9 mouse cellular contexts compared by ENCODE assay signal in the genomic region with DNA sequence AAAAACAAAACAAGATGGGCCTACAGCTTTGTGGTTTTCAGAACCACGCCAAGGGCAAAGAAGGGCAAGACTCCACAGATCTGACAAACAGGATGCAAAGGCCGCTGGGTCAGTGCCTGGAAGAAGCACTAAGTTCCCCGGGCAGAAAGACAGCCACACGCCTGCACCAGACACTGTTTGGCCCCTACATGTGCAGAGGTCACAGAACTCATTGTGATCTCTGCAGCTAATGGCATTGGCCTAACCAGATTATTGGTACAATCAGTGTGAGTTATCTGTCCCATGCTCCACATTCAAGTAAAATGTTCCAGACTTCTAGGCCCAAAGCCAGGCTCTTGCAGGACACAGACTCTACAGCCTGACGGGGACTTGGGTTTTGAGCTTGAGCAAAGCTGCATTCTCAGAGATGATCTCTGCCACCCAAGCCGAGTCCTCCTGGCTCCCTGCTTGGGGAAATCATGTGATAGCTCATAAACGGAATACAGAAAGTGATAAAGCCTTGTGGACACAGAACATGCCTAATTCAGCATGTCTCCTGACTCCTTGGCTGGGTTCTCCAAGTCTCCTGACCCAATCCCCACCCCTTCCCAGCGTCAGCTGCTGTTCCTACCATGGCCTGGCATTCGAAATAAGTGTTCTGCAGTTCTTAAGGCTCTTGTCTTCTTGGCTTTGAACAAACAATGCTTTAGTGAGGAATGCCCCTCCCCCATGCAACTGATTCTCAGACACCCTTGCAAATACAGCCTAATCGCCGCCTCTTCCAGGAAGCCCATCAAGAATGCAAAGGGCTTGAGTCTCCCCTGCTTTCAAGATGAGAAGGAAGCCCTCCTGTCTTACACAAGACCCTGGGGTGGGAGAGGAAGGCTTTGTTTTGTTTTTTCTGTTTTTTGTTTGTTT. TPM values are rescaled to one million over a fixed set of nuclear protein-coding genes. Genes with fewer than 3 reads are reported as not detected.
DNase-seq lines count a peak whose midpoint lies in the region.
"Had no signal": no experiment of that assay in that cellular context is flagged by ENCODE, and none has a peak within 500 bp of the region (broad histone marks: within the 10 kb centered on the region; RNA-seq: fewer than 3 reads in every experiment).

No protein-coding gene starts in this region.

- peak; percentile 43 for DNase-seq in adrenal gland, postnatal 10 days
- DNase-seq in adrenal gland, adult 18-20 months (ENCODE audit: low spot score in 2 of 2): no peak
- peak; percentile 24 for DNase-seq in 416B (ENCODE audit: low read depth)
- DNase-seq in heart, adult 9 months (ENCODE audit: low spot score in 2 of 2): peak; percentile 44
- DNase-seq in kidney, postnatal 25 days: peak; percentile 61 to 79
- no peak for DNase-seq in left cerebral cortex, postnatal 36 days (ENCODE audit: low spot score in 2 of 2)
- DNase-seq in left cerebral cortex, adult 9 months (ENCODE audit: low spot score in 2 of 2): no peak
- no peak for DNase-seq in spleen, postnatal 36 days (ENCODE audit: low spot score in 2 of 2)

- intact Hi-C loops in left cerebral cortex, postnatal 36 days (cut with DNase I): no loop called here

RNA-seq across cellular contexts. Expression of gene Dkk3, which starts 20.1 kb away (rescaled TPM):
- 10 to 100 TPM; 12.3 to 14.7 TPM for total RNA-seq in adrenal gland, postnatal 10 days (2021)
- 10 to 100 TPM; 19.0 to 20.1 TPM for total RNA-seq in adrenal gland, adult 18-20 months (2021)
- 100 to 1,000 TPM; 136 to 236 TPM for total RNA-seq in left cerebral cortex, postnatal 36 days (2021)
- total RNA-seq: megakaryocyte progenitor cell, adult 5-6 weeks had no signal

Comparison
In these comparisons a context has a peak if more than half of its experiments do, and no peak if none do; other contexts are left out.
1. DNase-seq: peak in adrenal gland, postnatal 10 days (single experiment), 416B (single experiment), heart, adult 9 months (2 of 2) and kidney, postnatal 25 days (2 of 2); none in adrenal gland, adult 18-20 months (0 of 2), left cerebral cortex, postnatal 36 days (0 of 2), left cerebral cortex, adult 9 months (0 of 2) and spleen, postnatal 36 days (0 of 2).
2. RNA of gene Dkk3, which starts 20.1 kb away (total RNA-seq): 136 to 236 TPM in left cerebral cortex, postnatal 36 days; 19.0 to 20.1 TPM in adrenal gland, adult 18-20 months and 12.3 to 14.7 TPM in adrenal gland, postnatal 10 days; every median in the first group is over 4 times any median in the second.